Mouse (Mus musculus): ENCODE data around the gene Adat1.

The Adat1 gene

GRCm38 (mm10) chr8:111992013-111992702, at the start of gene Adat1:
Gene Adat1 (minus strand): TSS chr8:111992302.
- DNase-seq (ENCODE audit: low read depth, low spot score), result peak; percentile 91

DNA sequence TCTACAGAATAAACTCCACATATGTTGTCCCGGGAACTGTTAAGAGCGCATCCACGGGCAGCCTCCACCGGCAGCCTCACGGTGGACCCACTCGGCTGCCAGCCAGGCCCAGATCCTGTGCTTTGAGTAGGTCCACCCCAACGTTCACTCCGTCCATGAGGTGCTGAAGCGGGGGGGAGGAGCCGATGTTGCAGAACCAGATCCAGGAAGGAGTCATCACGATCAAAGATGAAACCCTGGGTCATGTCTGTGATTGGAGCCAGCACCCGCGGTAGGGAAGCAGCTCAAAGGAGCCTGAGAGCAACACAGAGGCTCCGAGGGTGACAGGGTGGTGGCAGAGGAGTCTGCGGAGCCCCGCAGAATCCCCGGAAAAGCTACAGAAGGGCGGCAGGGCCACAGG, 45.4 kb upstream of the Adat1 start:
- peak; percentile 55 for DNase-seq (ENCODE audit: low read depth, low spot score)

DNA sequence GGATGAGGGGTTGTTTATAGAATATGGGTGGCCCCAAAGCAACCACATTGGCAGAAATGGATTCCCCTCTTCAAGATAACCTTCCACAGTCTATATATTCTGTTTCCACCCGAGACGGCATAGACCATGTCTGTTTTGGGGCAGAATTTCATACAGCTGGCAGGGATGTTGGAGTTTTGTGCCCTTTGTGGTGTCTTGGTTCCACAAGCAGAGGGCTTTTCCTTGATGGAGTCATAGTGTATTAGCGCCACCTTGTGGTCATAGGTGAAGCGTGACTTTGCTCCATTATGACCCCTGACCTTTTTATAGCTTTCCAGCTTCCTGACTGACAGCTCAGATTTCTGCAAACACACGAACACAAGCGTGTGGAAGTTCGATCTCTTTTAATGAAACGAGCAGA, 42.5 kb upstream of the Adat1 start:
- peak; percentile 89 for DNase-seq (ENCODE audit: low read depth, low spot score)

GRCm38 (mm10) chr8:112033071-112033470, 41.0 kb upstream of the Adat1 start:
- DNase-seq (ENCODE audit: low read depth, low spot score), result peak; percentile 97

- DNase-seq (ENCODE audit: low read depth, low spot score), result no peak
These were observed 38.6 kb upstream of the Adat1 start for GRCm38 (mm10) chr8:112030663-112031062.

DNA sequence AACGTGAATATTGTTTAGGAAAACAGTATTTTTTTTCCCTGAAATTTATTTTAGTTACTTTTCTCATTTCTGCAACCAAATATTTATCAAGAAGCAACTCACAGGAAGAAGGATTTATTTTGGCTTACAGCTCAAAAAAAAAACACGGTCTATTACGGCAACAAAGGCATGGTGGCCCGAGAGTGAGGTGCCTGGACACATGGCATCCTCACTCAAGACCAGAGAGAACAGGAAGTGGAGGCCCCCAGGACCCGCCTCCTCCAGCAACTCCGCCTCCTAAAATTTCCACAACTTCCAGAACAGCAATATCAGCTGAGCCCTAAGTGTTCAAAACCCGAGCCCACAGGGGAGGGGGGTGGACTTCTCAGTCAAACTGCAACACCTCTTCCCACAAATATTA, 37.4 kb upstream of the Adat1 start:
- DNase-seq (ENCODE audit: low read depth, low spot score), result no peak

- no peak for DNase-seq (ENCODE audit: low read depth, low spot score)
These were observed 22.8 kb upstream of the Adat1 start, which contains the start of gene Gm6793 for GRCm38 (mm10) chr8:112014936-112015335. Gene Gm6793 (minus strand): TSS chr8:112015036.

DNA sequence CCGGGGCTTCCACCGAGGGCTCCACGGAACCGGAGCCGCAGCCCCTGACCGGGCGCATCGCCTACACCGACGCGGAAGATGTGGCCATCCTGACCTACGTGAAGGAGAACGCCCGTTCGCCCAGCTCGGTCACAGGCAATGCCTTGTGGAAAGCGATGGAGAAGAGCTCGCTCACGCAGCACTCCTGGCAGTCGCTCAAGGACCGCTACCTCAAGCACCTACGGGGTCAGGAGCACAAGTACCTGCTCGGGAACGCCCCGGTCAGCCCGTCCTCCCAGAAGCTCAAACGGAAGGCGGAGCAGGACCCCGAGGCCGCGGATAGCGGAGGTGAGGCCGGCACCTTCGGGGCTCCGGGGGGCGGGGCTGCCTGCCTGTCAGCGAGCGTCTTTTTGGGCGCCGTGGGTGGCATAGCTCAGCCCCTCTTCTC, 19.7 kb upstream of the Adat1 start:
- peak; percentile 40 for DNase-seq (ENCODE audit: low read depth, low spot score)

DNA sequence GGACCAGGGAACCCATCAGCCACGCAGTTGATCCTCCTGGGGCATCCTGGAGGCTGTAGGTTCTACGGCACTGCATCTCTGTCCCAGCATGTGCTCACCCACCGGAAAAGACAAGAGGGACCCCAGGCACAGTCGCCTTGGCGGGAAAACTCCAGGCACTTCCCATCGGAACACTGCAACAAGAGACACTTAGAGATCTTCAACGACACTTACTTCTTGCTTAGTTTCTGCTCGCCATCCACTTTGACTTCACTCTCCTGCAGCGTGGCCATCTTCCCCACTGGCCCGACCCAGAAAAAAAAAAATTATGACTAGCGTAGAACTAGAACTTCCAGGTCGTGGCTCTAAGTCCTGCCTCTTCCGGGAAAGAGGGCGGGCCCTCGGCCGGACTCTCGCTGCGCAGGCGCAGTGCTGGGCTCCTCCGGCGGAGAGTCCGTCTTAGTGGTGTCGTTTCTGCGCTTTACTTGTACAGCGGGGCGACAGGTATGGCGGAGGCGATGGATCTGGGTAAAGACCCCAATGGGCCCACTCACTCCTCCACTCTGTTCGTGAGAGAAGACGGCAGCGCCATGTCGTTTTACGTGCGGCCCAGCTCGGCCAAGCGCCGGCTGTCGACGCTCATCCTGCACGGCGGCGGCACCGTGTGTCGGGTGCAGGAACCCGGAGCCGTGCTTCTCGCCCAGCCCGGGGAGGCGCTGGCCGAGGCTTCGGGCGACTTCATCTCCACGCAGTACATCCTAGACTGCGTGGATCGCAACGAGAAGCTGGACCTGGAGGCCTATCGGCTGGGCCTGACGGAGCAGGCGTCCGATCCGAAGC, 19.1 kb upstream of the Adat1 start, which contains the start of the genes Kars and Terf2ip:
Kars (minus strand) TSS at position 327 of the 819 bp plus-strand sequence.
Terf2ip (plus strand) TSS at position 402 of the 819 bp plus-strand sequence.
- DNase-seq (ENCODE audit: low read depth, low spot score), result peak; percentile 96

- peak; percentile 67 for DNase-seq (ENCODE audit: low read depth, low spot score)
These were observed 17.5 kb upstream of the Adat1 start for GRCm38 (mm10) chr8:112009558-112009957.

DNA sequence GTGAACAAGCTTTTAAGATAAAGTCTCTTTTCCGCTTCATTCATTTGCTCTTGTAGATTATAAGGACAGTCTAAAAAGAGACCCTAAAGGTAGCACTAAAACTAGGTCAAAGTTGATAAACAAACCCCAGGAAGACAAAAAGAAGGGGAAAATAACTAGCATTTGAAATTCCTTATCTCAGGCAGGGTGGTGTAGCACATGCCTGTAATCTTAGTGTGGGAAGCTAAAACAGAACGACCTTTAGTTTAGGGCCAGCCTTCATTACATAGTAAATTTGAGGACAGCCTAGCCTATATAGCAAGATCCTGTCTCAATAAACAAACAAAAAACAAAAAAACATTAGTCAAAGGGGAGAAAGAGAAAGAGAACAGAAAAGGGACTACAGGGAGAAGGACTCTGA, 15.6 kb upstream of the Adat1 start:
- no peak for DNase-seq (ENCODE audit: low read depth, low spot score)

- peak; percentile 74 for DNase-seq (ENCODE audit: low read depth, low spot score)
These were observed 13.5 kb upstream of the Adat1 start for GRCm38 (mm10) chr8:112005601-112006000.

DNA sequence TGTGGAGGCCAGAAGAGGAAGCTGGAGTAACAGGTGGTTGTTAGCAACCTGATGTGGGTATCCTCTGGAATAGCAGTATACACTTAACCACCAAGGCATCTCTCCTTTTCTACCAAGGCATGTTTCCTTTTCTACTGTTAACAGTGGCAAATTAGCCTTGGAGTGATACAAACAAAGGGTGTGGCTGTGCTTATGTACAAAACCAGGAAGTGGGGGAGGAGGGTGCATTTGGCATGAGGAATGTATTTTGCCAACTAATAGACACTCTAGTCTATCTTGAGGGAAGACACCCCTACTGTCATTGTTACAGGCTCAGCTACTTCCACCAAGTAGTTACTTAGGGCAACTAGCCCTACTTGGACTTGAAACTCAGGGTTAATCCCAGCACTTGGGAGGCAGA, 12.7 kb upstream of the Adat1 start:
- no peak for DNase-seq (ENCODE audit: low read depth, low spot score)

DNA sequence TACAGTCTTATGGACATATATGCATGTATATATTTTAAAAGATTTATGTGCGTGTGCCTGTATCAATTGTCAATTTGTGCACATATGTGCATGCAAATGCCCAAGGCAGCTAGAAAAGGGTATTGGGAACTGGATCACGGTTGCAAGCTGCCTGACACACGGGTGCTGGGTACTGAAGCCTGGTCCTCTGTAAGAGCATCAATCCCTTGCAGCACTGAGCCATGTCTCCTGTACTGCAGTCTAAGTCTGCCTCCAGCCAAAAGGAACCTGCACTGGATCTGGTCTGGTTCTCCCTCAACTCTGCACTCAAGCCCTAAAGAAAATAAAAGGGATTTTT, 569 bp upstream of the Adat1 start:
- DNase-seq (ENCODE audit: low read depth, low spot score), result no peak

DNA sequence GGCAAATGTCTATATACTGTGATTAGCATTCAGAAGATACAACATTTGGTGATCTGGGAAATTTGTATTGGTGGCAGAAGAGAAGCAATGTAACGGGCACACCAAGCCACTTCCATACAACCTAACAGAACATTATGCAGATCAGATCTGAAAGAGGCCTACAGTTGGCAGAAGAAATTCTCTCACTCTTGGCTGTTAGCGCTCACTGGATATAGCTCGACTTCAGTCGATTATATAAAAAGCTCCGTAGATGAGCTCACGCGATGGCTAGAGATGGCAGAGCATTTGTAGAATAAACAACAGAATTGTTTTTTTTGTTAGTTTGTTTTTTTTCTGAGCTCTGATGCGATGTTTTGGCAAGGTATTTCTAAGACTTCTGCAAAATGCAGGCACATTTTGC, 824 bp downstream of the Adat1 start:
- DNase-seq (ENCODE audit: low read depth, low spot score), result no peak

- DNase-seq (ENCODE audit: low read depth, low spot score), result peak; percentile 92
These were observed 2.2 kb downstream of the Adat1 start for GRCm38 (mm10) chr8:111989911-111990310.

- no peak for DNase-seq (ENCODE audit: low read depth, low spot score)
These were observed 7.6 kb downstream of the Adat1 start for GRCm38 (mm10) chr8:111984511-111984910.

GRCm38 (mm10) chr8:111982116-111982515, 10.0 kb downstream of the Adat1 start:
- DNase-seq (ENCODE audit: low read depth, low spot score), result peak; percentile 70

DNA sequence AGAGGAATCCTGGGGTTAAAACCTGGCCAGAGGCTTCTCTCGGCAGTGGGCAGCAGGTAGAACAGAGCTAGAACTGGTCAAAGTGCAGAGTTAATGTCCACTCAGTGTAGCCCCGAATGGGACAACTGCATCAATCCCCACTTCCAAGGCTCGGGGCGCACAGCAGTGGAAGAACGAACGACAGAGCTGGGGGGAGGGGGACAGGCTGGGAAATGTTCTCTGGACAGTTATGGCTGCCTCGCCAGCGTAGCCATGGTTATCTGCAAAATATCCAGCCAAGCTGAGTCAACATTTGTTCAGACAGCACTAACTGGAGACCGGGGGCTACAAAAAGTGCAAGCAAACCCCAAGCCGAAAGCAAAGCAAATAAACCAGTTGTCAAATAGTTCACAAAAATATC, 14.0 kb downstream of the Adat1 start:
- DNase-seq (ENCODE audit: low read depth, low spot score), result no peak

- DNase-seq (ENCODE audit: low read depth, low spot score), result peak; percentile 54
These were observed 15.8 kb downstream of the Adat1 start for GRCm38 (mm10) chr8:111976326-111976725.

DNA sequence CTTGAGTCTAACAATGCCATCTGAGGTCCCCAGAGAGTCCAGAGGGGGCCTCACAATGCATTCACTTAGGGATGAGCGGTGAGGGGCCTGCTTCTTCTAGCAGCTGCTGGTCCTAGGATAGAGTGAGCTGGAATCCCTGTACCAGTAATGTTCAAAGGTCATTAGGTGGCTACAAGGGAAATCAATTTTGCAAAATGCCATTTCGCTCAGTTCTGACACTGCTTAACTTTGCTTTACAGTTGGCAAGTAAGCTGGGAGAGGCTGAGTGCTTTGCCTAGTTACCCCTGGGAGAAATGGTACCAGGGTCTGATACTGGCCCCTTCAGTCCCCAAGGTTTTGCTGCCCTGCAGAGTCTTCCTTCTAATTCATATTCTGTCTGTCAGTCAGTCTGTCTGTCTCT, 16.4 kb downstream of the Adat1 start:
- DNase-seq (ENCODE audit: low read depth, low spot score), result no peak

GRCm38 (mm10) chr8:111974138-111974537, 18.0 kb downstream of the Adat1 start:
- peak; percentile 53 for DNase-seq (ENCODE audit: low read depth, low spot score)

DNA sequence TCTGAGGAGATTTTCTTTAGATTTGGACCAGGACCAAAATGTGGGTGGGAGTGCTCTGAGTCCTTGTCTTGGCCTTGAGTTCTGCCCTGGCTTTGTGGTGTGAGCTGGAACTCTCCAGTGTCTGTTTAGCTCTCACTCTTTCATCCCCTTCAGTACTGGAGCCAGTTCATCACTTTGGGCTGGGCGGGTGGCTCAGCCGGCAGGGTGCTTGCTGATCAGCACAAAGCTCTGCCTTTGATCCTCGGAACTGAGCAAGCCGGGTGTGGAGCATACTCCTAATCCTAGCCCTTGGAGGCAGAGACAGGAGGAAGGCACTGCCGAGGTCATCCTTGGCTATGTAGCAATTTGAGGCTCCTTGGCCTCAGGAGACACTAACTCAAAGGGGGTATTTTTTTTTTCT, 23.1 kb downstream of the Adat1 start:
- DNase-seq (ENCODE audit: low read depth, low spot score), result peak; percentile 82

Measured in R1 (cell line).